Mouse (Mus musculus): ENCODE data around the gene Zfp467. TPM values are rescaled to one million over a fixed set of nuclear protein-coding genes. Genes with fewer than 3 reads are reported as not detected.

Gene Zfp467
- total and polyA plus RNA-seq, 3 experiments: 1.4 to 5.9 (median 2.1) TPM

- Histone ChIP-seq H3K36me3 (replicated peaks in 1 of 2; ENCODE audit: control insufficient read depth in 1 of 2, insufficient read depth in 1 of 2, low read length in 1 of 2) (peaks cover 4 to 49% of the 10 kb centered on the region in 2 experiments), H3K4me2 (ENCODE audit: insufficient read depth, low read depth, poor library complexity, severe bottlenecking) (no peak overlapping the region), H3K4me3 (replicated peaks in 1 of 3; ENCODE audit: low read depth in 2 of 3, low read length in 2 of 3, poor library complexity in 1 of 3) (no peak overlapping the region), H3K79me2 (replicated peaks; ENCODE audit: control insufficient read depth, extremely low read depth, insufficient read depth, poor library complexity, severe bottlenecking) (no peaks in the 10 kb centered on the region), H3K9me3 (replicated peaks; ENCODE audit: low read length) (peaks cover 23% of the 10 kb centered on the region), H3K27me3 (replicated peaks) (no peaks in the 10 kb centered on the region), H3K4me1 (ENCODE audit: control insufficient read depth in 1 of 2, insufficient read depth in 2 of 2) (peaks cover 0 to 30% of the 10 kb centered on the region in 2 experiments; a peak in 2 of 4 replicates), H3K9ac (ENCODE audit: insufficient read depth, low read depth) (no peak overlapping the region), H3K27ac (ENCODE audit: insufficient read depth, low read depth) (no peak overlapping the region)
- TF ChIP-seq MXI1 (IDR thresholded peaks at IDR 0.05; ENCODE audit: low read depth, low read length): no peak
- in situ Hi-C loops (cut with MboI; ENCODE audit: low pct_ligation_motif_present, low pct_unique_long_range_greater_than_20kb, low sequenced_read_pairs) (no loop called here), dilution Hi-C loops (cut with MboI; ENCODE audit: extremely low pct_ligation_motif_present, extremely low pct_unique_long_range_greater_than_20kb, low sequenced_read_pairs) (no loop called here)
- DNase-seq (ENCODE audit: extremely low read depth): no peak
These were observed 6.0 kb downstream of the Zfp467 start for GRCm38 (mm10) chr6:48439654-48440053.

GRCm38 (mm10) chr6:48438475-48439125 is 7.0 kb downstream of the Zfp467 start:
- H3K27me3 ChIP-seq (replicated peaks): no peaks in the 10 kb centered on the region
- peaks cover 0 to 30% of the 10 kb centered on the region in 2 experiments; a peak in 3 of 4 replicates for H3K4me1 ChIP-seq (ENCODE audit: control insufficient read depth in 1 of 2, insufficient read depth in 2 of 2)
- TF ChIP-seq BHLHE40 (IDR thresholded peaks at IDR 0.05; ENCODE audit: low read depth, low read length) (no peak), NELFE (IDR thresholded peaks at IDR 0.05; ENCODE audit: low read depth, low read length) (no peak), CHD2 (IDR thresholded peaks at IDR 0.05; ENCODE audit: low read length) (no peak), NRF1 (IDR thresholded peaks at IDR 0.05; ENCODE audit: low read depth, low read length) (no peak), UBTF (IDR thresholded peaks at IDR 0.05; ENCODE audit: low read depth, low read length) (no peak), MEF2A (IDR thresholded peaks at IDR 0.05; ENCODE audit: borderline replicate concordance, low read depth, low read length) (no peak), MAFK (IDR thresholded peaks at IDR 0.05; ENCODE audit: insufficient replicate concordance, low read length) (no peak), IRF4 (IDR thresholded peaks at IDR 0.05; ENCODE audit: low read depth, low read length) (no peak), GABPA (IDR thresholded peaks at IDR 0.05; ENCODE audit: insufficient replicate concordance, low read depth, low read length) (no peak), RCOR1 (conservative IDR thresholded peaks at IDR 0.05; ENCODE audit: low read depth, low read length) (no peak), TCF12 (IDR thresholded peaks at IDR 0.05; ENCODE audit: low read depth, low read length) (no peak), POLR2AphosphoS2 (IDR thresholded peaks at IDR 0.05; ENCODE audit: low read depth, low read length) (no peak), MXI1 (IDR thresholded peaks at IDR 0.05; ENCODE audit: low read depth, low read length) (no peak), MAX (IDR thresholded peaks at IDR 0.05; ENCODE audit: low read length) (no peak), ZMIZ1 (IDR thresholded peaks at IDR 0.05; ENCODE audit: low read depth, low read length) (no peak), TBP (conservative IDR thresholded peaks at IDR 0.05; ENCODE audit: low read depth, low read length) (no peak), POLR2A (IDR thresholded peaks at IDR 0.05; ENCODE audit: low read depth, low read length) (no peak), USF2 (conservative IDR thresholded peaks at IDR 0.05; ENCODE audit: low read depth, low read length) (no peak), SMC3 (IDR thresholded peaks at IDR 0.05; ENCODE audit: low read depth, low read length) (no peak)
- no peak overlapping the region for H3K4me2 ChIP-seq (ENCODE audit: insufficient read depth, low read depth, poor library complexity, severe bottlenecking)
- no peak overlapping the region for H3K4me3 ChIP-seq (replicated peaks in 1 of 3; ENCODE audit: low read depth in 2 of 3, low read length in 2 of 3, poor library complexity in 1 of 3)
- H3K9me3 ChIP-seq (replicated peaks; ENCODE audit: low read length): peaks cover 23% of the 10 kb centered on the region
- H3K79me2 ChIP-seq (replicated peaks; ENCODE audit: control insufficient read depth, extremely low read depth, insufficient read depth, poor library complexity, severe bottlenecking): no peaks in the 10 kb centered on the region
- H3K27ac ChIP-seq (ENCODE audit: insufficient read depth, low read depth): no peak overlapping the region
- H3K36me3 ChIP-seq (replicated peaks in 1 of 2; ENCODE audit: control insufficient read depth in 1 of 2, insufficient read depth in 1 of 2, low read length in 1 of 2): peaks cover 4 to 49% of the 10 kb centered on the region in 2 experiments
- in situ Hi-C loops (cut with MboI; ENCODE audit: low pct_ligation_motif_present, low pct_unique_long_range_greater_than_20kb, low sequenced_read_pairs) (no loop called here), dilution Hi-C loops (cut with MboI; ENCODE audit: extremely low pct_ligation_motif_present, extremely low pct_unique_long_range_greater_than_20kb, low sequenced_read_pairs) (no loop called here)
- no peak for DNase-seq (ENCODE audit: extremely low read depth)
- no peak overlapping the region for H3K9ac ChIP-seq (ENCODE audit: insufficient read depth, low read depth)

All from CH12.LX (cell line).